Mouse (Mus musculus) liver, embryonic 14.5 days (tissue): ENCODE measurements around the gene Dusp7. TPM values are rescaled to one million over a fixed set of nuclear protein-coding genes. Genes with fewer than 3 reads are reported as not detected.

Experiments
- ATAC-seq: fragments of 200-750 bp; cut with Nextera tagmentation; 2 replicates; pipeline ENCODE4 v1.8.0; 2017; ENCODE audit warnings: moderate number of reproducible peaks, mild to moderate bottlenecking, moderate library complexity; ENCODE audit not compliant: insufficient read depth
- DNase-seq, 3 experiments: peaks; one replicate each; pipeline ENCODE4 v3.0.0-alpha.2; 2012 to 2013; ENCODE audit warnings: low read depth in 3 of 3, low spot score in 3 of 3
- H3K27ac ChIP-seq: fragments of 300-500 bp; sonication (generic); 2 replicates; pipeline ENCODE4 v1.5.1; 2014; ENCODE audit warnings: moderate library complexity, mild to moderate bottlenecking, control low read depth, inconsistent platforms
- H3K27me3 ChIP-seq: fragments of 300-500 bp; sonication (generic); 2 replicates; pipeline ENCODE4 v1.6.1; 2014; ENCODE audit warnings: mild to moderate bottlenecking, low read length, moderate library complexity; ENCODE audit not compliant: control insufficient read depth, insufficient read depth
- H3K36me3 ChIP-seq: fragments of 300-500 bp; sonication (generic); replicated peaks from 2 replicates; pipeline ENCODE4 v1.6.1; 2014; ENCODE audit warnings: low read depth; ENCODE audit not compliant: control insufficient read depth, insufficient read depth
- H3K4me1 ChIP-seq, 2 experiments: fragments of 200-500 bp in 1 of 2; fragments of 300-500 bp in 1 of 2; sonication (generic) in 1 of 2; replicated peaks; 2 replicates each; pipeline ENCODE4 v1.6.1; 2012 to 2014; ENCODE audit warnings: antibody characterized with exemption in 1 of 2, inconsistent platforms in 1 of 2, low read length in 1 of 2; ENCODE audit not compliant: control insufficient read depth in 2 of 2, insufficient read depth in 2 of 2
- H3K4me2 ChIP-seq: fragments of 300-500 bp; sonication (generic); 2 replicates; pipeline ENCODE4 v1.6.1; 2014; ENCODE audit warnings: low read depth, mild to moderate bottlenecking, control low read depth, moderate library complexity
- H3K4me3 ChIP-seq, 2 experiments: fragments of 200-500 bp in 1 of 2; fragments of 300-500 bp in 1 of 2; sonication (generic) in 1 of 2; 2 replicates each; pipeline ENCODE4 v1.5.1; 2012 to 2014; ENCODE audit warnings: low read depth in 2 of 2, low read length in 2 of 2, mild to moderate bottlenecking in 2 of 2, control low read depth in 1 of 2, inconsistent platforms in 1 of 2, moderate library complexity in 1 of 2; ENCODE audit not compliant: insufficient read depth in 1 of 2
- H3K9ac ChIP-seq: fragments of 300-500 bp; sonication (generic); replicated peaks from 2 replicates; pipeline ENCODE4 v1.6.1; 2014; ENCODE audit warnings: mild to moderate bottlenecking, control low read depth, moderate library complexity
- H3K9me3 ChIP-seq: fragments of 300-500 bp; sonication (generic); 2 replicates; pipeline ENCODE4 v1.6.1; 2016; ENCODE audit warnings: low read length, mixed read lengths; ENCODE audit not compliant: control insufficient read depth
- CTCF ChIP-seq: IDR thresholded peaks from 2 replicates; pipeline ENCODE4 v1.5.1; 2016; ENCODE audit warnings: antibody characterized with exemption, low read depth, control low read depth
- EP300 ChIP-seq: IDR thresholded peaks from 2 replicates; pipeline ENCODE4 v1.6.1; 2016; ENCODE audit warnings: antibody characterized with exemption, low read depth
- WGBS: fragments of 180-500 bp; shearing (Covaris S2); extraction: QIAGEN DNeasy Blood & Tissue Kit; methylation state at CpG from one replicate; pipeline ENCODE4 v1.1.7; 2014; ENCODE audit not compliant: insufficient replicate concordance; 5-methylcytosine and 5-hydroxymethylcytosine counted together
- polyA plus RNA-seq, 2 experiments: library from polyadenylated mRNA; depleted of rRNA in 1 of 2; stranded (reverse) in 1 of 2; unstranded in 1 of 2; fragments of >200 nt; fragmentation: Nextera tagmentation in 1 of 2; extraction: Ambion mirVana in 1 of 2; gene quantifications; 2 replicates each; pipeline versions ENCODE4 v1.2.1 to v1.2.3; 2012 to 2014

The Dusp7 gene
- polyA plus RNA-seq, 2 experiments, result 4.4 to 8.2 TPM

- 78% methylated on average over 7 of the region's 7 CpGs for WGBS
- H3K9ac ChIP-seq, result no peak overlapping the region
- DNase-seq (no peak), ATAC-seq (no peak)
- H3K4me2 ChIP-seq, result no peak overlapping the region
- H3K4me3 ChIP-seq, result no peak overlapping the region
- peaks cover 9% of the 10 kb centered on the region; the same call in 1 of the 2 replicates for H3K27me3 ChIP-seq
- TF ChIP-seq CTCF, result no peak
- TF ChIP-seq EP300, result no peak
- peaks cover 3 to 9% of the 10 kb centered on the region in 2 experiments; a peak in 2 of 4 replicates for H3K4me1 ChIP-seq
- H3K27ac ChIP-seq, result no peak overlapping the region
- peaks cover 3% of the 10 kb centered on the region; the same call in 1 of the 2 replicates for H3K36me3 ChIP-seq
- no peaks in the 10 kb centered on the region for H3K9me3 ChIP-seq
Measured at GRCm38 (mm10) chr9:106373973-106374372, 5.5 kb downstream of the Dusp7 start.

DNA sequence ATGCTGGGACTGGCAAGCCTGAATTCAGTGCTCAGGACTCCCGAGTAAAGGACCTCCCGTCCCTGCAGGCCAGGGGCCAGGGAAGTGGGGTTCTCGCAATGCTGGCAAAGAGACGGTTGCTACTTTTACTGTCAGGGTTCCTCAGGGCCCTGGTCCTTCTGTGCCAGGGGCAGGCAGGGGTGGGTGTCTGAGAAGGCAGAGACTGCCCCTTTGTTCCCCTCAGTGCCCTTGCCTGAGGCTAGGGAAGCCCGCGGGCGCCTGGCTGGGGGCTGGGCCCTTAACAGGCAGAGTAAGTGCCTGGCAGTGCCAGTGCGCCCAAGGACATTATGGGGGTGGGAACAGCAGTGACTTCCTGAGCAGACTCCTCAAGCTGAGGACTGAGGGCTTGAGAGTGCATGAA lies 8.8 kb downstream of the Dusp7 start:
- TF ChIP-seq CTCF, result no peak
- TF ChIP-seq EP300, result no peak
- WGBS, result 84% methylated on average over 8 of the region's 8 CpGs
- DNase-seq, result no peak

DNA sequence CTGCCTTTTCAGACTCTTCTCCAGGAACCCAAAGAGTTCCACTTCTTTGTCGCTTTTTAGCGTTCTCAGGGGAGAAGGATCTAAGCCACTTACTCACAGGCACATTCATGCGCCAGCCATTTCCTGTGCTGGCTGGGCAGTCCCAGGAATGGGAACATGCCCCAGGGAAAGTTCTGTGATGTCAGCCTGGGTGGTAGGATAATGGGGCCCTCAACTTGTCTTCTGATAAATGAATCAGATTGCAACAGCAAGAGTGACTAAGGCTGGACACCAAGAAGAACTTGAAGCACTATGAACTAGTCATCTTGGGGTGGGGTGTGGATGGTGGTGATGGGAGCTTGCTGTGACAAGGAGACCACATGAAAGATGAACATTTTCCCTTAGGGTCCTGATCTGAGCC lies 9.6 kb downstream of the Dusp7 start:
- H3K9me3 ChIP-seq, result no peaks in the 10 kb centered on the region
- peaks cover 4 to 9% of the 10 kb centered on the region in 2 experiments; a peak in 3 of 4 replicates for H3K4me1 ChIP-seq
- TF ChIP-seq CTCF, result no peak
- TF ChIP-seq EP300, result no peak
- peaks cover 3% of the 10 kb centered on the region; the same call in 1 of the 2 replicates for H3K36me3 ChIP-seq
- no peak overlapping the region for H3K4me2 ChIP-seq
- no peak overlapping the region for H3K9ac ChIP-seq
- no peak overlapping the region for H3K27ac ChIP-seq
- 75% methylated on average over 3 of the region's 3 CpGs for WGBS
- ATAC-seq, result no peak
- DNase-seq, result no peak
- H3K27me3 ChIP-seq, result no peaks in the 10 kb centered on the region
- no peak overlapping the region for H3K4me3 ChIP-seq

More for the DNA sequence above, 8.8 kb downstream of the Dusp7 start:
- H3K9ac ChIP-seq, result no peak overlapping the region
- H3K4me3 ChIP-seq, result no peak overlapping the region
- no peaks in the 10 kb centered on the region for H3K9me3 ChIP-seq
- H3K27ac ChIP-seq, result no peak overlapping the region
- H3K4me2 ChIP-seq, result no peak overlapping the region
- H3K36me3 ChIP-seq, result peaks cover 3% of the 10 kb centered on the region; the same call in 1 of the 2 replicates
- no peaks in the 10 kb centered on the region for H3K27me3 ChIP-seq
- H3K4me1 ChIP-seq, result peaks cover 4 to 13% of the 10 kb centered on the region in 2 experiments; a peak in 3 of 4 replicates
- ATAC-seq, result no peak

DNA sequence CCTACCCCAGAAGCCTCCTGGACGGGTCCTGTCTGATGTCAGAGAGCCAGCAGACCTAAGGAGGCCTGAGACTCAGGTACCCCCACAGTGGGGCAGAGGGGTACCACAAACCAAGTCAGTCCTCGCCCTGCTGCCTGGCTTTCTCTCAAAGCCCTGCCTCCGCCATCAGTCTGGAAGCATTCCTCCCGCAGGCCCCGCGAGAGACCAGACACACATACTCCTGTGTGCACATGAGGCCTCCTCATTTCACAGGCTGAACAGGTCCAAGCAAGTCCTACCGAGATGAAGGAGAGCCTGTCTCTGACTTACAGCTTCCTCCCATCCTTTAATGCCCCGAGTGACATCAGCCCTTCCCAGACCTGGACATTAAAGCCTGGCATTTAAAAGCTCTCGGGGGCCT lies 10.3 kb downstream of the Dusp7 start:
- TF ChIP-seq EP300 (no peak), CTCF (no peak)
- DNase-seq (no peak), ATAC-seq (no peak)
- Histone ChIP-seq H3K36me3 (peaks cover 2% of the 10 kb centered on the region; the same call in 1 of the 2 replicates), H3K9me3 (no peaks in the 10 kb centered on the region), H3K4me3 (no peak overlapping the region), H3K27me3 (no peaks in the 10 kb centered on the region), H3K27ac (no peak overlapping the region), H3K4me1 (peaks cover 4 to 9% of the 10 kb centered on the region in 2 experiments; a peak in 3 of 4 replicates), H3K4me2 (no peak overlapping the region), H3K9ac (no peak overlapping the region)
- 67% methylated on average over 9 of the region's 9 CpGs for WGBS

DNA sequence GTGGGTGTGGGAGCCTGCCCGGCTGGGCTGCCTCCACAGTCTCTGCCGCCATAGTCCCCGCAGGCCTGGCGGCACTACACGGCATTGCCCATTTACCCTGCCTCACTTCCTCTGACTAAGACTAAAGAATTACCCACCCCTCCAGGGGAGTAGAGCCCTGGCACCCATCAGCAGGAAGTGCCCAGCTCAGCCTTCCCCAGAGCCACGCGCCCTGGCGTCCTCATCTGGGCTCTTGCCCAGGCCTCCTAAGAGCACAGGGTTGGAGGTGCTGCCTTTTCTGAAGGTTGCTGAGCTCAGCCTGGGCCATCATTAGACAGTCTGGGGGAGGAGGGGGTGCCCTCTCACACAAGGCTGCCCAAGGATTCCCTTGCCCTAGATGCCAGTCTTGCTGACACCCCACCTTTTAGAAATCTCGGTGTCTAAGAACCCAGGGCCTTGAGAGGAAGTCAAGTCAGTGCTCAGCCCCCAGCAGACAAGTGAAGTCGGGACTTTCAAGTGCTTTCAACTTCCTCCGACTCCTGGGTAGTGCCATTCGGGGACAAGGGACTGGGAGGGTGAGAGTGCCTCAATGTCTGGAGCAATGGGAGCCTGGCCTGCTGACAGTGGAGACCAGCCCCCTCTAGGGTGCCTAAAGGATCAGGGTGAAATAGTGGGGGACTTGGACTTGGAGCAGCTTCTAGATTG lies 17.9 kb downstream of the Dusp7 start:
- Histone ChIP-seq H3K4me2 (no peak overlapping the region), H3K9ac (no peak overlapping the region), H3K27ac (no peak overlapping the region), H3K27me3 (no peaks in the 10 kb centered on the region; the same call in 1 of the 2 replicates), H3K4me3 (no peak overlapping the region), H3K36me3 (no peaks in the 10 kb centered on the region), H3K9me3 (no peaks in the 10 kb centered on the region), H3K4me1 (peaks cover 4 to 6% of the 10 kb centered on the region in 2 experiments; a peak in 3 of 4 replicates)
- TF ChIP-seq EP300, result no peak
- TF ChIP-seq CTCF, result no peak
- WGBS, result 63% methylated on average over 12 of the region's 12 CpGs
- ATAC-seq (no peak), DNase-seq (no peak)
